Mouse (Mus musculus): ENCODE data around the gene Eef1b2. TPM values are rescaled to one million over a fixed set of nuclear protein-coding genes. Genes with fewer than 3 reads are reported as not detected.
A peak's percentile ranks its signal among the peaks of the same experiment; 100 is the strongest.
"Not testable (repeated sequence)": the region's sequence is repeated elsewhere in the genome, so short reads cannot be mapped to it uniquely, and the experiment has no call there.

Eef1b2 gene
- polyA plus RNA-seq, 1 experiment from 2014 or later: 516 TPM

DNA sequence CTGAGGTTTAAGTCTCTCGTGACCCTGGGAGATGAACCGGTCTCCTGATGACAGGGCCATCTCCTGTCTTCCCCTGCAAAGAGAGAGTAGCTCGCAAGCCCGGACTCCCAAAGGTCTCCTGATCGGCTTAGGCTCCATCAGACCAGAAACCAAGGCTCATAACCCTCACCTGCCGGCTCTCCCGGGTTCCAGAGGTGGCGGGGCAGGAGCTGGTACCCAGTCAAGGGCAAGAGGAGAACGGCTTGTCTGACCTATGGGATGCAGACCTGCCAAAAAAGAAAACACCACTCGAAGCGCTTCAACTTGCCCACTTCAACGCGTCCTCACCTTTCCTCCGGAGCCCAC is 394 bp upstream of the Eef1b2 start:
- H3K4me1 ChIP-seq: peaks cover 22% of the 10 kb centered on the region
- peak overlapping the region; percentile 93; the same call in 1 of the 2 replicates for H3K27ac ChIP-seq
- peaks cover 27% of the 10 kb centered on the region for H3K36me3 ChIP-seq
- peak overlapping the region; percentile 96 for H3K9ac ChIP-seq
- WGBS: 0% methylated on average over 14 of the region's 14 CpGs
- peak overlapping the region; percentile 92 for H3K4me3 ChIP-seq
- no peaks in the 10 kb centered on the region for H3K9me3 ChIP-seq
- H3K27me3 ChIP-seq: no peaks in the 10 kb centered on the region
- H3K4me2 ChIP-seq: peak overlapping the region; percentile 64
- peak; percentile 35 for ATAC-seq (ENCODE audit: borderline replicate concordance, extremely low read depth, low FRiP score, low TSS enrichment)

DNA sequence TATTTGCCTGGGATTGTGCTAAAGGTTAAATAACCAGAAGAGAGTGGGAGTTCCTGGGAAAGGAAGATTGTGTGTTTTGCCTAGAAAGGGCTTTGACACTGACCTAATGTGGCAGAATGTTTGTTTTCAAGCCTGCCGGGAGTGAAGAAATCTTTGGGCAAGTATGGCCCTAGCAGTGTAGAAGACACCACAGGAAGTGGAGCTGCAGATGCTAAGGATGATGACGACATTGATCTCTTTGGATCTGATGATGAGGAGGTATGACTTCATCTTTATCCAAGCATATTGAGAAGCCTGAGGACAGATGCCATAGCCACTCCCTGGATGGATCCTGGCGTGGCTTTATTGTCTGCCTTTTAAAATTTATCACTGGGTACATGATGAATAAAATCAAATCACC is 1.7 kb downstream of the Eef1b2 start:
- peaks cover 22% of the 10 kb centered on the region for H3K4me1 ChIP-seq

DNA sequence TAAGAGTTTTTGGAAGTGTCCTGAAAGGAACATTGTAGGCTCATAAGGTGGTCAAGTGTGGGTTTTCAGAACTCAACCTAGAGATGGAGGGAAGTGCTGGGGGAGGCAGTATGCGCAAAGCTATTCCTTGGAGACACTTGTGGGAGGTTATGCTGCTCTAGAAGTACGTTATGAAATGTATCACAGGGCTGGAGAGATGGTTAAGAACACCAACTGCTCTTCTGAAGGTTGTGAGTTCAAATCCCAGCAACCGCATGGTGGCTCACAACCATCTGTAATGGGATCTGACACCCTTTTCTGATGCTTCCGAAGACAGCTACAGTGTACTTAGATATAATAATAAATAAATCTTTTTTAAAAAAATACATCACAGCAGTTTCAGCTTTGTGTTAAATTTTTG is 3.5 kb downstream of the Eef1b2 start:
- Histone ChIP-seq H3K27me3 (no peaks in the 10 kb centered on the region), H3K36me3 (peaks cover 24% of the 10 kb centered on the region), H3K9ac (no peak overlapping the region), H3K4me1 (peaks cover 18% of the 10 kb centered on the region), H3K9me3 (no peaks in the 10 kb centered on the region), H3K27ac (no peak overlapping the region), H3K4me3 (no peak overlapping the region), H3K4me2 (no peak overlapping the region)
- ATAC-seq (ENCODE audit: borderline replicate concordance, extremely low read depth, low FRiP score, low TSS enrichment): no peak
- 88% methylated on average over 4 of the region's 4 CpGs for WGBS

More for the DNA sequence above, 1.7 kb downstream of the Eef1b2 start:
- peak overlapping the region; percentile 64 for H3K4me2 ChIP-seq
- peaks cover 24% of the 10 kb centered on the region for H3K36me3 ChIP-seq
- peak overlapping the region; percentile 96; the same call in 1 of the 2 replicates for H3K9ac ChIP-seq
- no peak for ATAC-seq (ENCODE audit: borderline replicate concordance, extremely low read depth, low FRiP score, low TSS enrichment)
- no peaks in the 10 kb centered on the region for H3K9me3 ChIP-seq
- H3K27me3 ChIP-seq: no peaks in the 10 kb centered on the region
- 57% methylated on average over 3 of the region's 3 CpGs for WGBS
- H3K4me3 ChIP-seq: peak overlapping the region; percentile 92
- no peak overlapping the region for H3K27ac ChIP-seq

DNA sequence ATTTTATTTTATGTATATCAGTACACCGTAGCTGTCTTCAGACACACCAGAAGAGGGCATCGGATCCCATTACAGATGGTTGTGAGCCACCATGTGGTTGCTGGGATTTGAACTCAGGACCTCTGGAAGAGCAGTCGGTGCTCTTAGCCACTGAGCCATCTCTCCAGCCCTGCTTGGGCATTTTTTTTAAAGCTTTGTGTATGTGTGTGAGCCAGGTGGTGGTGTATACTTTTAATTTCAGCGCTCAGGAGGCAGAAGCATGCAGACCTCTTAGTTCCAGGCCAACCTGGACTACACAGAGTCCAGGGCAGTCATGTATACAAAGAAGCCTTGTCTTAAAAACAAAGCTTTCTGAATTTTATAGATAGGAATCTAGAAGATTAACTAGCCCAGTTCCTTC is 4.0 kb downstream of the Eef1b2 start:
- not testable (repeated sequence) for H3K9ac ChIP-seq; H3K27ac ChIP-seq; ATAC-seq (ENCODE audit: borderline replicate concordance, extremely low read depth, low FRiP score, low TSS enrichment); H3K4me2 ChIP-seq; H3K27me3 ChIP-seq; H3K4me3 ChIP-seq; H3K9me3 ChIP-seq
- 66% methylated on average over 4 of the region's 4 CpGs for WGBS
- Histone ChIP-seq H3K4me1 (peaks cover 14% of the 10 kb centered on the region), H3K36me3 (peaks cover 24% of the 10 kb centered on the region)

DNA sequence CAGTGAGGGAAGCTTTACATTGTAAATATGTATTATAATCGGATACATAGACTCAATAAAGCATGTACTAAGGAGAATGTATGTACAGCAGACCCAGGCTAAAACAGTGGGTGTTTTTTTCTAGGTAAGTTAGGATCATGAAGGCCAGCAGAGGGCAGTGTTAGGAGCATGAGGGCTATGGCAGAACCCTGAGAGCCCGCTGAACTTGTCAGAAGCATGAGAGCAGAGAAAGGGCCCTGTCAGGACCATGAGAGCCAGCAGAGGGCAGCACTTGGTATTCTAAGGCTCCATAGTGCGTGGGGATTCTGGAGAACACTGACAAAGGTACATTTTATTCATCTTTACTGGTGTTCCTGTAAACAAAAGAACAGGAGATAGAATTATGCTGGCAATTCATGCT is 4.4 kb downstream of the Eef1b2 start:
- Histone ChIP-seq H3K36me3 (peaks cover 24% of the 10 kb centered on the region), H3K9ac (no peak overlapping the region), H3K4me1 (peaks cover 12% of the 10 kb centered on the region), H3K4me3 (no peak overlapping the region), H3K9me3 (no peaks in the 10 kb centered on the region), H3K27ac (no peak overlapping the region), H3K4me2 (no peak overlapping the region), H3K27me3 (no peaks in the 10 kb centered on the region)
- WGBS: under 1% methylated on average over 3 of the region's 3 CpGs
- peak; percentile 71 for ATAC-seq (ENCODE audit: borderline replicate concordance, extremely low read depth, low FRiP score, low TSS enrichment)

DNA sequence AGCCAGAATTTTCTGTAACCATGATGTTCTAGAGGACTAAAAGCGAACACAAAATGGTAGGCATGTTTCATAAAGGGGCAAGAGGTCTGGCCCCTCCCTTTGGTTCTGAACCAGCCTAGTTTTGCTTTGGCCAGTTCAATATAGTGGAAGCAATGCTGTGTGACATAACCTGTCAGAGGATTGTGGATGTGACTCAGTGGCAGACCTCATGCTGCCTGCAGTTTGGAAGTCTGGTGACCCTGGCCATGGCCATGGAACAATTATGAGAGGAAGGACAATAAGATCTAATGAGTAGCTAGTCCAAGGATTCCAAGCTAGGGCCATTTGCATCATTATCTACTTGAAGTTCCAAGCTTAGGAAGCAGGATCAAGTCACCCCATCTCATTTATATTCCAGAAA is 4.9 kb downstream of the Eef1b2 start:
- ATAC-seq (ENCODE audit: borderline replicate concordance, extremely low read depth, low FRiP score, low TSS enrichment): no peak
- peaks cover 24% of the 10 kb centered on the region for H3K36me3 ChIP-seq
- 100% methylated on average over 1 of the region's 1 CpGs for WGBS

DNA sequence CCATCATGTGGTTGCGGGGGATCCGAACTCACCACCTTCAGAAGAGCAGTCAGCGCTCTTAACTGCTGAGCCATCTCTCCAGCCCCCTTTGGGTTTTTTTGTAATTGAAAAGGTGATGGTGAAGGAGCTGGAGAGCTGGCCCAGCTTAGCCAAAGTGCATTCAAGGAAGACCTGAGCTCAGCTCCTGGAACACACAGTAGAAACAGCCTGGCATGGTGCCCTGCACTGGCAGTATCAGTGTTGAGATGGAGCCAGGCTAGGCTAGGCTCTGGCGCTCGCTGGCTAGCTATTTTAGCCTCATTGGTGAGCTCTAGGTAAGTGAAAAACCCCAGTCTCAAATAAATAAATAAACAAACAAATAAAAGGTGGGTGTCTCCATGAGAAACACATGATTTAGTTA is 5.6 kb downstream of the Eef1b2 start:
- no peak overlapping the region for H3K4me2 ChIP-seq
- no peak overlapping the region for H3K4me3 ChIP-seq
- H3K9me3 ChIP-seq: no peaks in the 10 kb centered on the region
- ATAC-seq (ENCODE audit: borderline replicate concordance, extremely low read depth, low FRiP score, low TSS enrichment): no peak
- WGBS: 80% methylated on average over 5 of the region's 5 CpGs
- H3K27me3 ChIP-seq: no peaks in the 10 kb centered on the region
- no peak overlapping the region for H3K9ac ChIP-seq
- no peak overlapping the region for H3K27ac ChIP-seq
- H3K4me1 ChIP-seq: peaks cover 12% of the 10 kb centered on the region
- H3K36me3 ChIP-seq: peaks cover 24% of the 10 kb centered on the region

More for the DNA sequence above, 4.9 kb downstream of the Eef1b2 start:
- H3K27ac ChIP-seq: no peak overlapping the region
- no peak overlapping the region for H3K4me2 ChIP-seq
- peaks cover 12% of the 10 kb centered on the region for H3K4me1 ChIP-seq
- no peak overlapping the region for H3K4me3 ChIP-seq
- no peaks in the 10 kb centered on the region for H3K9me3 ChIP-seq
- no peak overlapping the region for H3K9ac ChIP-seq
- no peaks in the 10 kb centered on the region for H3K27me3 ChIP-seq

DNA sequence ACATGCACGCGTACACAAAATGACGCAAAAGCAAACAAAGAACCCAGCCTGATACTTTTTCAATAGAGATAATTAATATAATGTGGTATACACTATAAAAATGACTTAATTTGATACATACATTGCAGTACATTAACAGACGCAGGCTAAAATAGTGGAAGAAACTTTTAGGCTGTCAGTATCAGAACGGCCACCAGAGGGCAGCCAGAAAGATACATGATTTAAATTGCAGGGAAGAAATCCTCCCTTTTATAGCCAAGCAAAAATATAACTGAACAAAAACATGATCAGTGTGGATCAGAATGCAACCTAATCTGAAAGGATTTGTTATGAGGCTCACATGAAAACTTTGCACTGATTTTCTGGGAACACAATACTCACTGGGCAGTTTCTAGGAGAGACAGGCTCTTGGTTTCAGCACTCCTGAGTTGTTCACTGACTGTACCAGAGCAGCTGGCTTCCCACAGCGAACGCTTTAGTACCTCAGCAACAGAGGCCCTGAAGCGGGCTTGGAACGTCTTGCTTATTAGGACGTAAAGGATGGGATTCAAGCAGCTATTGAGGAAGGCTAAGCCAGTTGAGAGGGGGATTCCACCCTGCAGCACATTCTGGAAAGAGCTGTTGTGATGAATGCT is 6.1 kb downstream of the Eef1b2 start:
- no peak for ATAC-seq (ENCODE audit: borderline replicate concordance, extremely low read depth, low FRiP score, low TSS enrichment)
- H3K4me2 ChIP-seq: no peak overlapping the region
- no peaks in the 10 kb centered on the region for H3K27me3 ChIP-seq
- no peak overlapping the region for H3K27ac ChIP-seq
- no peaks in the 10 kb centered on the region for H3K9me3 ChIP-seq
- 58% methylated on average over 10 of the region's 10 CpGs for WGBS
- H3K36me3 ChIP-seq: peaks cover 24% of the 10 kb centered on the region
- peaks cover 9% of the 10 kb centered on the region for H3K4me1 ChIP-seq
- no peak overlapping the region for H3K4me3 ChIP-seq
- no peak overlapping the region for H3K9ac ChIP-seq

DNA sequence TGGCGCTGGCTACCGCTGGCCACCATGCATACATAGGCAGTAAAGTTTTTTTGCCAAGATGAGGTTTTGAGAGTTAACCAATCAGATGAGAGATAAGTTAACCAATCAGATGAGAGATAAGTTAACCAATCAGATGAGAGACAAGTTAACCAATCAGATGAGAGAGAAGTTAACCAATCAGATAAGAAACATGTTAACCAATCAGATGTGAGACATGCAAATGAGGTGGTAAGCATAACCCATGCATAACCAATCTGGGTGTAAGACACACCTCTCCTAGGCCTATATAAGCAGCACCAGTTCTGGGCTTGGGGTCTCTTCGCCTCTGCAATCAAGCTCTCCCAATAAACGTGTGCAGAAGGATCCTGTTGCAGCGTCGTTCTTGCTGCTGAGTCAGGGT is 8.8 kb downstream of the Eef1b2 start:
- WGBS: 94% methylated on average over 6 of the region's 6 CpGs
- H3K4me2 ChIP-seq; H3K27ac ChIP-seq; H3K4me1 ChIP-seq; H3K27me3 ChIP-seq; ATAC-seq (ENCODE audit: borderline replicate concordance, extremely low read depth, low FRiP score, low TSS enrichment); H3K36me3 ChIP-seq; H3K9me3 ChIP-seq; H3K4me3 ChIP-seq; H3K9ac ChIP-seq: not testable (repeated sequence)

DNA sequence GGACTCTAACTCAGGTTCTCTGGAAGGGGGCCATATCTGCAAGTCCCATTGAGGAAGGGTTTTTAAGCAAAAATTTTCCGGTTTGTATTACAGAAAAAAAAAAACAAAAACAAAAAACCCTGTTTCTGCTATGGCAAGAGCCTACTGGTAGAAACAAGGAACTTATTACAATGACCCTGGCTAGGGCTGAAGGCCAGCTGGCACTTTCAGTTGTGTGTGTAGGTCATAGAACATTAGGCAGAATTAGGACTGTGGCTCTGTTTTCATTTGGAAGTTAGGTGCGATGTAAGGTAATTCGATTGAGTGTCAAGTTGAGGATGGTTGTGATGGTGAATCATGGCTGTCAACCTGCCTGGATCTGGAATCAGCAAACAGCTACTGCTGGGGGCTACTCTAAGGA is 11.9 kb downstream of the Eef1b2 start:
- no peak for ATAC-seq (ENCODE audit: borderline replicate concordance, extremely low read depth, low FRiP score, low TSS enrichment)

DNA sequence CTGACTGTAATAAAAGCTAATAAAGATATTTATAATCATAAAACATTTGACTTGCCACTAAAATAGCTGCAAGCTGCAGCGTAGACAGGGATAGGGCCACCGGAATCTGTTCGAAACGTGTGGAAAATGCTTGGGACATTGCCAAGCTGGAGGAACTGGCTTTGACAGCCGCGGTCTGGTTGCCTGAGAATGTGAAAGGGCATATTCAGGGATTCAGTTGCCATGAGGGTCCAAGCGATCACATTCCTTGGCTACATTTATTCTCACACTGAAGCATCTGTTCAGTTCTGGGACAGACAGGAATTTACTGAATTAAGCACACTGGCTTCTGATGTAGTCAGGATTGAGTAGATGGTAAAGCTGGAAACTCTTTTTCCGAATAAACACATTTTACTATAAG is 14.2 kb downstream of the Eef1b2 start:
- no peak overlapping the region for H3K9ac ChIP-seq
- 40% methylated on average over 8 of the region's 8 CpGs for WGBS
- H3K4me2 ChIP-seq: no peak overlapping the region
- H3K36me3 ChIP-seq: no peaks in the 10 kb centered on the region
- no peak overlapping the region for H3K27ac ChIP-seq
- no peak; the same call in 1 of the 2 replicates for ATAC-seq (ENCODE audit: borderline replicate concordance, extremely low read depth, low FRiP score, low TSS enrichment)
- H3K4me1 ChIP-seq: no peaks in the 10 kb centered on the region
- H3K4me3 ChIP-seq: no peak overlapping the region
- no peaks in the 10 kb centered on the region for H3K27me3 ChIP-seq
- no peaks in the 10 kb centered on the region for H3K9me3 ChIP-seq

More for the DNA sequence above, 11.9 kb downstream of the Eef1b2 start:
- H3K9me3 ChIP-seq: no peaks in the 10 kb centered on the region
- no peak overlapping the region for H3K4me3 ChIP-seq
- no peaks in the 10 kb centered on the region for H3K4me1 ChIP-seq
- no peak overlapping the region for H3K4me2 ChIP-seq
- H3K9ac ChIP-seq: no peak overlapping the region
- H3K36me3 ChIP-seq: no peaks in the 10 kb centered on the region
- WGBS: 85% methylated on average over 3 of the region's 3 CpGs
- no peak overlapping the region for H3K27ac ChIP-seq
- no peaks in the 10 kb centered on the region for H3K27me3 ChIP-seq

DNA sequence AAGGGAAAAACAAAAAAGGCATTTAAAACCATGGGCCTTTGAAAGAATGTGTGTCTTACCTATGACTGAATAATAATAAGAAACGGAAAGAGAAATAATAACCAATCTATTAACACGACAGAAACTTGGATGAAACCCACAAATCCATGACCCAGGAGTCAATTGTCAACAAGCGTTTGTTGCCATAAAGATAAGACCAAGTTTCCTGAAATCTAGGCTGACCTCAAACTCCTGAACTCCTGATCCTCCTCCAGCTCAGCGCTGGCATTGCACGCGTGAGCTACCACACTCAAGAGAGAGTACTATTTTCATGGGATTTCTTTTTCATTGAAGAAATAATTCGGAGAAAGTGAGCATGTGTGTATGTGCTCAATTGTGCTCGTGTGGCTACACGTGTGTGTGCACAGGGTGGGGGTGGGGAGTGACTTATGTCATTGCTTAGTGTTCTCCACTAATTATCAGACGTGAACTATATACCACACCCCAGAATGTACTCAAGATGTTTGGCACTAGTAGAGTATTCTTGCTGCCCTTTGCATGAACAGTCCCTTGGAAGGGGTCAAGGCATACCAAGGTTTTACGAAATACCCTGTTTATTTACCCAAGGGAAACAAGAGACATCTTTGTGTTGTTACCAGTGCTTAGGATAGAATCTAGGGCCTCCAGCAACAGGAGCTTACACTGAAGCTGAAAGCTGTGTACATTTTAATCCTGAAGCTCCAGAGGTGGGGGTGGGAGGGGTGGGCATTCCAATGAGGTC is 15.9 kb downstream of the Eef1b2 start:
- Histone ChIP-seq H3K27me3 (no peaks in the 10 kb centered on the region), H3K27ac (no peak overlapping the region), H3K4me1 (no peaks in the 10 kb centered on the region), H3K4me2 (no peak overlapping the region), H3K9me3 (no peaks in the 10 kb centered on the region), H3K36me3 (no peaks in the 10 kb centered on the region), H3K4me3 (no peak overlapping the region), H3K9ac (no peak overlapping the region)
- WGBS: 67% methylated on average over 11 of the region's 11 CpGs
- no peak for ATAC-seq (ENCODE audit: borderline replicate concordance, extremely low read depth, low FRiP score, low TSS enrichment)
